Mouse (Mus musculus) limb, embryonic 10.5 days (tissue): Measurements from ENCODE around the gene Fam92b. TPM values are rescaled to one million over a fixed set of nuclear protein-coding genes. Genes with fewer than 3 reads are reported as not detected.

Source experiments
- DNase-seq: peaks from one replicate; pipeline ENCODE4 v3.0.0-alpha.2; 2017; ENCODE audit warnings: low spot score
- H3K27ac ChIP-seq: fragments of 300-500 bp; sonication (generic); 2 replicates; pipeline ENCODE4 v1.5.1; 2016; ENCODE audit warnings: mild to moderate bottlenecking
- H3K27me3 ChIP-seq: fragments of 300-500 bp; sonication (generic); 2 replicates; pipeline ENCODE4 v1.6.1; 2016; ENCODE audit warnings: low read depth, mild to moderate bottlenecking; ENCODE audit not compliant: poor library complexity, severe bottlenecking
- H3K36me3 ChIP-seq: fragments of 300-500 bp; sonication (generic); 2 replicates; pipeline ENCODE4 v1.6.1; 2016; ENCODE audit warnings: mild to moderate bottlenecking, moderate library complexity
- H3K4me1 ChIP-seq: fragments of 300-500 bp; sonication (generic); 2 replicates; pipeline ENCODE4 v1.6.1; 2016
- H3K4me3 ChIP-seq: fragments of 300-500 bp; sonication (generic); 2 replicates; pipeline ENCODE4 v1.5.1; 2016; ENCODE audit warnings: mild to moderate bottlenecking, moderate library complexity
- H3K9me3 ChIP-seq: fragments of 300-500 bp; sonication (generic); replicated peaks from 2 replicates; pipeline ENCODE4 v1.6.1; 2016; ENCODE audit warnings: mild to moderate bottlenecking
- WGBS: fragments of 180-500 bp; shearing (Covaris S2); methylation state at CpG from one replicate; pipeline ENCODE4 v1.1.7; 2016; 5-methylcytosine and 5-hydroxymethylcytosine counted together
- polyA plus RNA-seq: library from polyadenylated mRNA; unstranded; fragments of >200 nt; fragmentation: Nextera tagmentation; extraction: Ambion mirVana; gene quantifications from 2 replicates; pipeline ENCODE4 v1.2.1, GENCODE M21; 2016

The Fam92b gene
- polyA plus RNA-seq, 1 experiment from 2014 or later = not detected

DNA sequence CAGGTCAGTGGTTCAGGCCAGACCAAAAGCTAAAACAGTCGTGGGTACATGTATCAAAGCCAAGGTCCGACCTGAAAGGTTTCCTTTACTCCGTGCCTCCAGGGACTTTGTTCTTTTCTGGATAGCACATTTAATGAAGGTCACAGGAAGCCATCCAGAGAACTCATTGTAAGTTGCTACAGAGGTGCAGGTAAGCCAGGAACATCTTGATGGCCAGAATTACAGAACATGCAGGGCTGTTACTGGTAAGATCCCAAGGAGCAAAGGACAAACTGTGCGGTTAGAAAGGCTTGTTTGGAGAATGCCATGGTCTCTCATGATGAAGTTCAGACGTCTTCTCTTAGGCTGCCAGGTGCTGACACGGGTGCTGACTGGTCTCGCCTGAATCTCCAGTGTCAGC lies 60.7 kb downstream of the Fam92b start:
- peaks cover 78% of the 10 kb centered on the region for H3K27me3 ChIP-seq

More for the DNA sequence above, 60.7 kb downstream of the Fam92b start:
- WGBS = 75% methylated on average over 7 of the region's 7 CpGs
- Histone ChIP-seq H3K4me3 (no peak overlapping the region), H3K9me3 (no peaks in the 10 kb centered on the region), H3K36me3 (no peaks in the 10 kb centered on the region), H3K4me1 (peaks cover 21% of the 10 kb centered on the region), H3K27ac (no peak overlapping the region)
- no peak for DNase-seq

Other genes starting within 250 kb of the Fam92b start
- gene Crispld2, start 185.0 kb downstream of the Fam92b start, polyA plus RNA-seq = 5.0 and 6.1 TPM in 2 replicates
- gene Zdhhc7, start 76.0 kb downstream of the Fam92b start, polyA plus RNA-seq = 32.4 and 34.8 TPM in 2 replicates
- 1.7 and 2.2 TPM in 2 replicates for gene 6430548M08Rik, start 63.3 kb downstream of the Fam92b start, polyA plus RNA-seq
- 6.7 and 8.1 TPM in 2 replicates for gene Gse1, start 51.0 kb upstream of the Fam92b start, polyA plus RNA-seq